Mouse (Mus musculus) lung, postnatal 0 days (tissue): ENCODE measurements at regions not wholly inside any gene's neighbourhood (a gene's known extent, or its start where the extent isn't known, plus 50 kb on each side); places are given as distances from the start of the nearest gene placed in this dataset.

Experiments
- CTCF ChIP-seq: IDR thresholded peaks from 2 replicates; pipeline ENCODE4 v1.5.1; 2016; ENCODE audit warnings: antibody characterized with exemption, mild to moderate bottlenecking
- EP300 ChIP-seq: IDR thresholded peaks from 2 replicates; pipeline ENCODE4 v1.6.1; 2016; ENCODE audit warnings: antibody characterized with exemption, mild to moderate bottlenecking, control low read depth

DNA sequence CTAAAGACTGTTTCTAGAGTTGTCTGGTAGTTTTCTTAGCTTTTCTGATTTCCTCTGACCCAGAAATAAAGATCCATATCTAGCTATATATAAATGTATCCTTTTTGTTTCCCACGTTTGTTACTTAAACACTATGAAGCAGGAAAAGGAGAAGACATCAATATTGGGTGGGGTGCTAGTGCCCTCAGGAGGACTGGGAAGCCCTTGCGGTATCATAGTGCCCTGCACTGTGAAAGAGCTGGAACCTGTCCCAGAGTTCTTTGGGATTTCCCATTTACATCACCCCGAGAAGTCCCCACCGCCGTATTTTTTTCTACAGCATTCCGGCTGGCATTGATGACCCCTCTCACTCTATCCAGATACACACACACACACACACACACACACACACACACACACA is 119.3 kb upstream of the Hmgn3 start:
- TF ChIP-seq CTCF (peak; percentile 20; the same call in 1 of the 2 replicates), EP300 (no peak)
